Mouse (Mus musculus) embryonic facial prominence, embryonic 10.5 days (tissue): ENCODE measurements around the gene Tamm41. TPM values are rescaled to one million over a fixed set of nuclear protein-coding genes. Genes with fewer than 3 reads are reported as not detected.

Experiments used
- DNase-seq: peaks from one replicate; pipeline ENCODE4 v3.0.0-alpha.2; 2017; ENCODE audit warnings: low spot score
- H3K27ac ChIP-seq: fragments of 300-500 bp; sonication (generic); replicated peaks from 2 replicates; pipeline ENCODE4 v1.5.1; 2016; ENCODE audit warnings: mild to moderate bottlenecking
- H3K27me3 ChIP-seq: fragments of 300-500 bp; sonication (generic); replicated peaks from 2 replicates; pipeline ENCODE4 v1.6.1; 2016; ENCODE audit warnings: low read depth, mild to moderate bottlenecking; ENCODE audit not compliant: poor library complexity, severe bottlenecking
- H3K36me3 ChIP-seq: fragments of 300-500 bp; sonication (generic); replicated peaks from 2 replicates; pipeline ENCODE4 v1.6.1; 2016; ENCODE audit warnings: mild to moderate bottlenecking, moderate library complexity
- H3K4me1 ChIP-seq: fragments of 300-500 bp; sonication (generic); 2 replicates; pipeline ENCODE4 v1.6.1; 2016
- H3K4me3 ChIP-seq: fragments of 300-500 bp; sonication (generic); 2 replicates; pipeline ENCODE4 v1.5.1; 2016; ENCODE audit warnings: mild to moderate bottlenecking, moderate library complexity
- H3K9me3 ChIP-seq: fragments of 300-500 bp; sonication (generic); 2 replicates; pipeline ENCODE4 v1.6.1; 2016; ENCODE audit warnings: mild to moderate bottlenecking
- WGBS: fragments of 180-500 bp; shearing (Covaris S2); methylation state at CpG from one replicate; pipeline ENCODE4 v1.1.7; 2016; 5-methylcytosine and 5-hydroxymethylcytosine counted together
- polyA plus RNA-seq: library from polyadenylated mRNA; unstranded; fragments of >200 nt; fragmentation: Nextera tagmentation; extraction: Ambion mirVana; gene quantifications from 2 replicates; pipeline ENCODE4 v1.2.1, GENCODE M21; 2016

Gene Tamm41
- polyA plus RNA-seq, result 96.8 and 99.5 TPM in 2 replicates

DNA sequence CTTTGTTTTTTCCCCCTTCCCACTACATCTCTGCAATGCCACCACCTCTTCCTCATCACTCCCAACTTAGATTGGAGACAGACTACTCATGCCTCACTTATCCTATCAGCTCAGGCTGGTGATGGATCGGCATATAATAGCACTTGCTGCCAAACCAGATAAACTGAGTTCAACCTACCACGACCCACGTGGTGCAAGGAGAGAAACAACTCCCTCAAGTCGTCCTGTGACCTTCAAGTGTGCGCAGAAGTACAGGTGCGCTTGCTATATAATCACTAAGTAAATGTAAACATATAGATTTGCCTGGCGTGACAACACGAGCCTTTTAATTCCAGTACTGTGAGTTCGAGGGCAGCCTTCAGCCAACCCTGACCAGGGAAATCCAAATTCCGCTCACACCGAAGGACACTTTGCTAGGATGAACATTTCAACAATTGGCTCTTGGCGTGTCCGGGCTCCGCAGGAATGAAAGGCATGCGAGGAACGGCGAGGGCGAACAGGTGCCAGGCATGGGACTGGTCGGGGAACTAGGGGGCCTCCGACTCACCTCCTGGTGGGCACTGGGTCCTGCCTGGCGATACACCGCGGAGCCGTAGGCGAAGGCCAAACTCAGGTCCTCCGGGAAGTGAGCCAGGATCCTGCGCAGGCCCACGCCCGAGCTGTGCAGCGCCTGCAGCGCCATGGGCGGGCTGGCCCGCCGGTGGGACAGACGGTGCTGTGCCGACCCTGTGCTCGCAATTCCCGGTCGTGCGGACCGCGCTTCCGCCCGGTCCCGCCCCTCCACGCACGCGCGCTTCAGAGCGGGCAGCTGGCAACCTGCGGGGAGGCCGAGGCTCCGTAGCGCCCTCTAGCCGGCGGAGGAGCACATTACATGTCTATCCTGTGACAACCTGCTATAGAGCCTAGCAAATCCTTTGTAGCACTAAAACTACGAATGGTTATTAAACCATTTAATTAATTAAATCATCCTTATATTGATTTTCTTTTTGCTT, at the start of gene Tamm41:
TSS of gene Tamm41 (minus strand) at position 774 of the 992 bp plus-strand sequence.
- DNase-seq, result peak; percentile 91
- WGBS, result 2% methylated on average over 57 of the region's 57 CpGs
- peaks cover 17% of the 10 kb centered on the region for H3K4me1 ChIP-seq

GRCm38 (mm10) chr6:115085274-115085841, 47.7 kb upstream of the Tamm41 start:
- Histone ChIP-seq H3K36me3 (no peaks in the 10 kb centered on the region), H3K4me3 (no peak overlapping the region), H3K4me1 (0 out of 2 replicates have a peak, but pooled peaks cover 3% of the 10 kb centered on the region), H3K9me3 (no peaks in the 10 kb centered on the region), H3K27me3 (no peaks in the 10 kb centered on the region), H3K27ac (no peak overlapping the region)
- 56% methylated on average over 9 of the region's 9 CpGs for WGBS
- no peak for DNase-seq

More for the DNA sequence above, at the start of gene Tamm41:
- peaks cover 4% of the 10 kb centered on the region; the same call in 1 of the 2 replicates for H3K27me3 ChIP-seq
- H3K27ac ChIP-seq, result peak within 1 kb of the TSS; percentile 86
- H3K9me3 ChIP-seq, result no peaks in the 10 kb centered on the region
- H3K36me3 ChIP-seq, result peaks cover 30% of the 10 kb centered on the region
- H3K4me3 ChIP-seq, result peak within 1 kb of the TSS; percentile 91

DNA sequence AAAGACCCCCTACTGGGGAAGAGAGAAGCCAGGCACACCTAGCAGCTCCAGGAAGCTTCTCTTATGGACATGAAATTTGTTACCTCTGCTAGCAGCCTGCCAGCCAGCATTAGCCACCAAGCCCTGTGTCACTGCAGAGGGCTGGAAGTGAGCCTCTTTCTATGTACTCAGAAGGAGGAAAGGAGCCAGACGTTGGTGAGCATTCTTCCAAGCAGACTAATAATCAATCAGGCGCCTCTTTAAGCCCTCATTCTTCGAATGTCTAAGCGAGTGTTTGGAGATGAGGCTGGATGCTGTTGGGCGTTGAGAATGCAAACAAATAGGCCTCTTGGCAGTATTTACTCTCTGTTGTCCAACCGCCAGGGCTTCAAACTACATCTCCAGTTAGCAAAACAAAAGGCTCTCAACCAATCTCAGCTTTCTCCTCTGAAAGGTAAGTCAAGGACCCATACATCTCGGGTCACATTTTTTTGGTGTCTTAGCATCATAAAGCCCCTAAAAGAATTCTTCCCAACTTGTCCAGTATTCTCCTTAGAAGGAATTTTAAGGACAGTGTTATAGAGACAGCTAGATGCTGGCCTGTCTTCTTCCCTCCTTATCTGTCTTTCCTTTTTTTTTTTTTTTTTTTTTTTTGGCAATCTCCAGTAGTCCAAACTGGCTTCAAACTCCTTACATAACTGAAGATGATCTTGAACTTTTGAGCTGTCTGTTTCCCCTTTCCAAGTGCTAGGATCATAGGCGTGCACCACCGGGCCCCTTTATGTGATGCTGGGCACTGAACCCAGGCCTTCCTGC, 39.3 kb upstream of the Tamm41 start:
- no peaks in the 10 kb centered on the region for H3K36me3 ChIP-seq
- 49% methylated on average over 9 of the region's 9 CpGs for WGBS
- DNase-seq, result no peak
- no peaks in the 10 kb centered on the region for H3K9me3 ChIP-seq
- no peaks in the 10 kb centered on the region for H3K4me1 ChIP-seq
- H3K27ac ChIP-seq, result no peak overlapping the region
- H3K4me3 ChIP-seq, result no peak overlapping the region
- H3K27me3 ChIP-seq, result no peaks in the 10 kb centered on the region

DNA sequence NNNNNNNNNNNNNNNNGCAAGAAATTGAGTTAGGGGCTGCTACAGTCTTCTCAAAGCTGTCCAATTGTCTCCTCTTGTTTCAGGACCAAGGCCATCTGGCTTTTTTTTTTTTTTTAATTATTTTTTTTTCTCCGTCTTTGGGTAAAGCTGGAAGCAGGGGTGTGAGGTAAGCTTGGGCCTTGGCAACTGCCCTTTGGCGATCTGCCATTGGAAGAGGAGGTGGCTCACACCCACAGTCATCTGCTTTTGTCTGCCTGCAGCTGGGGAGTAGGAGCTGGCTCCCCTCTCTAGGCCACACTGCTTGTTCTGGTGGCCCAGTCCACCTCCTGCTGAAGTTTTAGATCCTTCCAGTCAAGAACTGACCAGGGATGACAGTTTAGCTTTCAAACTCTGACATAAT, 34.3 kb upstream of the Tamm41 start:
- H3K36me3 ChIP-seq, result no peaks in the 10 kb centered on the region
- H3K9me3 ChIP-seq, result no peaks in the 10 kb centered on the region
- H3K4me1 ChIP-seq, result peaks cover 5% of the 10 kb centered on the region; the same call in 1 of the 2 replicates
- no peak overlapping the region for H3K27ac ChIP-seq
- no peak for DNase-seq
- no peak overlapping the region for H3K4me3 ChIP-seq
- 83% methylated on average over 2 of the region's 2 CpGs for WGBS
- no peaks in the 10 kb centered on the region for H3K27me3 ChIP-seq

- Histone ChIP-seq H3K27ac (no peak overlapping the region), H3K36me3 (no peaks in the 10 kb centered on the region), H3K9me3 (no peaks in the 10 kb centered on the region), H3K4me1 (peaks cover under 1% of the 10 kb centered on the region; the same call in 1 of the 2 replicates), H3K27me3 (no peaks in the 10 kb centered on the region), H3K4me3 (no peak overlapping the region)
- WGBS, result 48% methylated on average over 13 of the region's 13 CpGs
- DNase-seq, result peak; percentile 66
These were observed 27.9 kb upstream of the Tamm41 start for GRCm38 (mm10) chr6:115065411-115066241.

DNA sequence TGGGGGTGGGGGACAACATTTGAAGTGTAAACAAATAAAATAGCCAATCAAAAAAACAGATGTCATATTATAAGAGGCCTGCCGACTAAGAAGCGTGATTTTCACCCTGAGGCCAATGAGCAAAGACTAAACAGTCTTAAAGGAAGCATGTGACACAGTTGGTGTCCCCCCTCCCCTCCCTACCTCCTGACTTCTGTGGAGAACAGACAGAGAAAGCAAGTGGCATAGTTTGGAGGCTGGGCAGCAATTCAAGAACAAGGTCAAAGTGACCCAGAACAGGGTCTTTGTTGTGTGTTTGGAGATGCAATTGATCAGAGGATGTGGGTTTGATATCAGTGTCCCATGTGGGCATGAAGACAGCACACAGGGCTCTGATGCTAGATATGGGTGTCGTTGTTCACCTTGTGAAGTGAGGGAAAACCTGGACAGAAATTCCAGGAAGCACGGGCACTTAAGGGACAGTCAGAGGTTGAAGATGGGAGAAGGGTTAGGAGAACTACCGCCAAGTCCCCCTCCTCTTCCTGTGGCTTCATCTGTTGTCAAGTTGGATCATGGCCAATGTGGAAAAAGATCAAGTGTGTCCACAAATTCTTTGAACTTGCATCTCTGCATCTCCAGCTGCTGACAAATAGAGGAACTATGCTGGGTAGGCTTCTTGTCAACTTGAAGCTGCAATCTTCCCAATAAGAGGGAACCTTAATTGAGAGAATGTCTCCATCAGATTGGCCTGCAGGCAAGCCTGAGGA, 25.1 kb upstream of the Tamm41 start:
- Histone ChIP-seq H3K9me3 (no peaks in the 10 kb centered on the region), H3K4me3 (no peak overlapping the region), H3K27me3 (no peaks in the 10 kb centered on the region), H3K4me1 (peaks cover 16% of the 10 kb centered on the region), H3K27ac (no peak overlapping the region), H3K36me3 (no peaks in the 10 kb centered on the region)
- WGBS, result 79% methylated on average over 5 of the region's 5 CpGs
- no peak for DNase-seq

DNA sequence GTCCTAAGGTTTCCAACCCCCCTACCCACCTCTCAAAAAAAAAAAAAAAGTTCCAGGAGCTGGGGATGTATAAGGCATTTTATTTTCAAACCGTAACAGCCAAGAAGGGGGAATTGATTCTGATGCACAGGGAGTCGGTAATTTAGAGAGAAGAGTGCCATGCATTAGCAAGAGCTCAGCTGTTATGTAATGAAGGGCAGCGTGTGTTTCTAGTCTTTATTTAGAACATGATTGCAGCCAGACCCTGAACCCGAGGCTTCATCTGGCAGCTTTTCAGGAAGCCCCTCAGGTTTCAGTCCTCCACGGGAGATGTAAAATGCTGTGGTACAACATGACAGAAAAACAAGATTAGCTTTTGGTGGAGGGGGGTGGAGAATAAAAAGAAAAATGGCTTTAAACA, 21.6 kb upstream of the Tamm41 start:
- no peaks in the 10 kb centered on the region for H3K36me3 ChIP-seq
- H3K4me3 ChIP-seq, result no peak overlapping the region
- 49% methylated on average over 5 of the region's 5 CpGs for WGBS
- no peaks in the 10 kb centered on the region for H3K27me3 ChIP-seq
- H3K27ac ChIP-seq, result no peak overlapping the region
- DNase-seq, result no peak
- peaks cover 31% of the 10 kb centered on the region for H3K4me1 ChIP-seq
- no peaks in the 10 kb centered on the region for H3K9me3 ChIP-seq

DNA sequence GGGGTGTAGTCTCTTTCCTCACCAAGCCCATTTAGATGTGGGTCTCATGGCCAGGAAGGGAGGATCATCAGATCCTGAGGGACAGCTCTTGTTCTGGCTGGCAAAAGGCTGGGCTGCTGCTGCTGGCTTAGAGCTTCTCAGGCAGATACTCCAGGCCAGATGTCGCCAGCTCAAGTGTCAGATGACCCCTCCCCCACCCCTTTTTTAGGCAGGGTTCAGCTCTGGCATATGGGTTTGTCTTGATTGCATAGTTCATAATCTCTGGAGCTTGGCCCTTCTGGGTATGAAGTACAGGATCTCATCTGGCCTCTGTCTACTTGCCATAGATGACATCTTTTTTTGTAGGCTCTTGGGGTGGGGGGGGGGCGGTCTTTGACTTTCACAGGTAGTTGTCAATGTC, 19.0 kb upstream of the Tamm41 start:
- H3K27ac ChIP-seq, result no peak overlapping the region
- H3K4me1 ChIP-seq, result peaks cover 31% of the 10 kb centered on the region
- no peak overlapping the region for H3K4me3 ChIP-seq
- H3K27me3 ChIP-seq, result no peaks in the 10 kb centered on the region
- peak; percentile 66 for DNase-seq
- 30% methylated on average over 2 of the region's 2 CpGs for WGBS
- H3K36me3 ChIP-seq, result no peaks in the 10 kb centered on the region
- no peaks in the 10 kb centered on the region for H3K9me3 ChIP-seq

DNA sequence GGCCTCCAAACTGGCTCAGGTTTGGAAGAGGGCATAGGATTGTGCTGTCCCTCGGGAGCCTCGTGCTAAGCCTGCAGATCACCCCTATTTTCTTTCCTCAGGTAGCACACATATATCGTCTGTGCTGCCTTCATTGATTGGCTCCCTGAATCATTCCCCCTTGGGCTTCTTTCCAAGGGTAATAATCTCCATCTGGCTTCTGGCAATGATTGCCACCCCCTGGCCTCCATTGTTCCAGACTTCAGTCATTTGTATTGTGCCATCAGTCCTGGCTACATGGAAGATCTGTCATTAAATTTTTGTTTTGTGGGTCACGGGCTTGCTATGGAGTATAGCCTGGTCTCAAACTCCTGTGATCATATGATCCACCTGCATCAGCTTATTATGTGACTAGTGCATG, 17.8 kb upstream of the Tamm41 start:
- DNase-seq, result no peak
- Histone ChIP-seq H3K27me3 (no peaks in the 10 kb centered on the region), H3K4me3 (no peak overlapping the region), H3K36me3 (no peaks in the 10 kb centered on the region), H3K27ac (no peak overlapping the region), H3K9me3 (no peaks in the 10 kb centered on the region), H3K4me1 (peaks cover 31% of the 10 kb centered on the region)
- 90% methylated on average over 4 of the region's 4 CpGs for WGBS

DNA sequence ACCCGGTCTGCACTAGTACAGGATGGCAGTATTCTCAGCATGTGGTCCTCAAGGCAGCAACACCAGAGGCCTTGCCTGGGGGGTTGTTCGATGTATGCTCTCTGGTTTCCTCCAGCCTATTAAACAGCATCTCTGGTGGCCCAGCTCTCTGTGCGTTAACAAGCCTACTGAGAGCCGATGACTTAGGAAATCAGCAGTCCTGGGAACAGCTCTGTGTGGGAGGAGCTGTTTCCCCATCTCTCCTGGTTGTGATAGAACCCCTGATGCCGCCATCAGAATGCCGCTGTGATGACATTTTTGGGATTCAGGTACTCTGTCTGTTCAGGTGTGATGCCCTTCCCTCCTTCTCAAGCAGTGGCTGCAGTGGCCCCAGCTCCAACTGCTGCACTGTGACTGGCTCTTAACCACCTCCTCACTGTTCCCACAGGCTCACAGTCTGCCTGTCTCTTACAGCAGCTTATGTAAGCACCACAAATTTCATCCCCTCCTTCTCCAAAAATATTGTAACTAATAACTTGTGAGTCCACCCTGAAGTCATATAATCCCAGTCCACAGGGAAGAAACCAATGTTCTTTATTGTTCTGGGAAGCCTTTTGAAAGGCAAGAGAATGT, 14.0 kb upstream of the Tamm41 start:
- peaks cover 6% of the 10 kb centered on the region for H3K4me1 ChIP-seq
- WGBS, result 73% methylated on average over 6 of the region's 6 CpGs
- H3K4me3 ChIP-seq, result no peak overlapping the region
- no peak for DNase-seq
- no peaks in the 10 kb centered on the region for H3K36me3 ChIP-seq
- no peak overlapping the region for H3K27ac ChIP-seq
- no peaks in the 10 kb centered on the region for H3K9me3 ChIP-seq
- no peaks in the 10 kb centered on the region for H3K27me3 ChIP-seq

DNA sequence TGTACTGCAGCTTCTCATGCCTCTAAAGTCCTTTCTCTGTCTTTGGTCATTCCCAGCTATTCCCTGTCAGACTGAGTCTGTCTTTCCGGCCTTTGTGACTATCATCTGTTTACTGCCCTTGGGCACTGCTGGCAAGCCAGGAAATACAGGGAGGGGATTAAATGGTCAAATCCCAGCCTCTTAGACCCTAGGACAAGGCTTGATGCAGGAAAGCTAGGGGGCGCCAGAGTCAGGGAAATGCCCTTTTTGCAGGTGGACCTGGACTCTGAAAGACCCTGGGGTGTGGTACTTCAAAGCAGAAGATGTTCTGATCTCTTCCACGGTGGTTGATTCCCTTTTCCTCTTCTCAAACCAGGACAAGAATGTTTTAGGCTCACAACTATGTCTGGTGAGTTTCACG, 11.3 kb upstream of the Tamm41 start:
- Histone ChIP-seq H3K9me3 (no peaks in the 10 kb centered on the region), H3K4me1 (no peaks in the 10 kb centered on the region), H3K4me3 (no peak overlapping the region), H3K27ac (no peak overlapping the region), H3K27me3 (no peaks in the 10 kb centered on the region), H3K36me3 (no peaks in the 10 kb centered on the region)
- DNase-seq, result peak; percentile 59
- 18% methylated on average over 4 of the region's 4 CpGs for WGBS
